Mouse (Mus musculus): ENCODE data around the gene Rab15.

GRCm38 (mm10) chr12:76810491-76810890 lies 12.2 kb downstream of the Rab15 start:
- no peak for TF ChIP-seq POU5F1 (IDR thresholded peaks at IDR 0.05; ENCODE audit: borderline replicate concordance, low read length)
- TF ChIP-seq CTCF (conservative IDR thresholded peaks at IDR 0.05; ENCODE audit: low read length) = no peak
- no peak for TF ChIP-seq NANOG (IDR thresholded peaks at IDR 0.05; ENCODE audit: borderline replicate concordance, low read length)

Measured in E14TG2a.4 (cell line).